Mouse (Mus musculus) 3134 (cell line): ENCODE measurements around the gene C1qb.
A peak's percentile ranks its signal among the peaks of the same experiment; 100 is the strongest.

ENCODE experiments used
- DNase-seq: peaks from one replicate; pipeline ENCODE4 v3.0.0-alpha.2; 2011; ENCODE audit warnings: low spot score; ENCODE audit not compliant: insufficient read length; ENCODE audit errors: extremely low read depth

Gene C1qb

GRCm38 (mm10) chr4:136848565-136848964, 37.4 kb downstream of the C1qb start:
- no peak for DNase-seq

DNA sequence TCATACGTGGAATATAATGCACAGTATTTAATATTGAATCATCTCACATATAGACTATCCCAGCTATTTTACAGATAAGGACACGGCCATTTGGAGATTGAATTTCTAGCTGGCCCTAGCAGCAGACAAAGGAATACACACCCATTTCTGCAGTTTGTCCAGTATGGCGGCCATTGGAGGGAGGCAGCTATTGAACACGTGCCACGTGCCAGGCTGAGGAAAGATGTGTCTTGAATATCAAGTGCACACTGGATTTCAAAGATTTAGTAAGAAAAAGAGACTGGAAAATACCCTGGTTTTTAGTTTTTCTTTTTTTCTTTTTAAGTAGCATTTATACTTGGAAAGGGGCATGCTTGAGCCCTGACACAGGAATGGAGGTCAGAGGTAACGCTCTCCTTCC, 38.8 kb downstream of the C1qb start:
- no peak for DNase-seq

- no peak for DNase-seq
Observed at GRCm38 (mm10) chr4:136842802-136843201, 43.2 kb downstream of the C1qb start.

GRCm38 (mm10) chr4:136842033-136842432, 44.0 kb downstream of the C1qb start:
- no peak for DNase-seq

DNA sequence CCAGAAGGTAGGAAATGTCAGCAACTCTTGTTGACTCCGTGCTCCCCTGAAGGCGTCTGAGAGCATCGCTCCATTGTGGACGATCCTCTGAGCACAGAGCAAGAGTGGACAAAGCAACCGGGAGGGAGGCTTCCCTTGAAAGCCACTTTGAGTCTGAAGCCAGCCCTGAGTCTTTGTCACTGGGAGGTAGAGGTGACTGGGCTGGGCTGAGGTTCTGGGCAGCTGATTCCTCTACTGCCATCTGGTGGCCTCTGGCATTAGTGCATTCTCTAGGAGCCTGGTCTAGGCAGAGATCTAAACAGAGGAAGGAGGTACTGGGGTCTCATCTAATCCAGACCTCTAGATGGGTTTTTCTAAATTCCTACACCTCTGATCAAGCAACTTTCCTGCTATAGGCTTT, 44.9 kb downstream of the C1qb start:
- peak; percentile 36 for DNase-seq

DNA sequence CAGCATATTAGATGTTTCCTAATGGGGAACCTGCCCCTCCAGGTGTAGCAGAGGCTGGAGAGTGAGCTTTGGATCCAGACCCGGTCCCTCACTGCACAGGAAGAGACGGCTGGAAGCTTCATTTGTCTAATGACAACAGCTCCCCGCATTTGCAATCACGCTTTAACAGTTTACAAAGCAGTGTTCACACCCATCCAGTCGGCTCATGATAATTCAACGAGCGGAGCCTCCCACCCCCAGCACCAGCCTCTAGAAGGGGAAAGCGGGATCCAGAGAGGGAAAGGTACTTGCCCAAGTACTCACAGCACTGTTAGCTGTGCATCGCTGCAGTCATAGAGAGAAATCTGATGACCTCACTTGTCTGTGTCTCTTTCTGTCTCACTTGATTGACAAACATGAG, 47.5 kb downstream of the C1qb start:
- DNase-seq, result no peak

DNA sequence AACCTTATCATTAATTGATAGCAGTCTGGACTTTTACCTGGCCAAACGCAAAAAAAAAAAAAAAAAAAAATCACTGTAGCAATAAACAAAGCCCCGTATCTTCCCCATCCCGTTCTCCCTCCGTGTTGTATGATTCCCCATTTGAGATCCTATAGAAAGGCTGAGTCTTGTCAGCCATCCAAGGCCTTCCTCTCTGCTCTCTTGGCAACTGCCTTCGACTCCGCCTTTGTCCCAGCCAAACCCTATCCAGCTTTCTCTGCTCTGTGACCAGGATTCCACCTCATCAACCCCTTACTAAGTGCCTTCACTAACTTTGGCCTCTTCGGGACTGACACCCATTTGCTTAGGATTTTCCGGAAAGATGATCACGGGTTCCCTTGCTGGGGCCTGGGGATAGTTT, 48.0 kb downstream of the C1qb start:
- DNase-seq, result no peak

DNA sequence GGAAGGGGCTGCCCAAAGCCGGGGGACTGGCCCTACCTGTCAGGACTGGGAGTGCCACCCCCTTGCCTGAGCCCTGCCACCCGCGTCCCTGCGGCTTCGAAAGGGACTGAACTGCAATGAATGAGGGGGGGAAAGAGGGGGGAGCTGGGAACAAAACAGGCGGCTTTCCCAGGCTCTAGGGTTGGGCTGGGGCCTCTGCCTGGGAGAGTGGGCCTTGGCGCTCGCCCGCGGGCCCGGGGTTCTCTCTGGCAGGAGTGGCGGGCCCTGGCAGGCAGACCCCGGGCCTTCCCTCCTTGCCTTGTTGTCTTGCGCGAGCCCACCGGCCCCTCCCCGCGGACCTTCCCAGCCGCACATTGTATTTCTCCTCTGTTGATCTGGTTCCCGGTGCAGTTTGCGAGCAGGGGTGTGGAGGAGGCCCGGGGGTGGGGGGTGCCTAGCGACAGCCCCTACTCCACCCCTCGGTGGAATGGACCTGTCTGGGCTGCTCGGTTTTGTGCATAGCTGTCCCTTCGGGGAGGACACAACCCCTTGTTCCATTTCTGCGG, 49.5 kb downstream of the C1qb start:
- no peak for DNase-seq

- DNase-seq, result peak; percentile 78
Observed at GRCm38 (mm10) chr4:136835621-136836386, 50.2 kb downstream of the C1qb start, which contains the start of gene Ephb2. Gene Ephb2, minus strand, starts transcription at chr4:136835988.

DNA sequence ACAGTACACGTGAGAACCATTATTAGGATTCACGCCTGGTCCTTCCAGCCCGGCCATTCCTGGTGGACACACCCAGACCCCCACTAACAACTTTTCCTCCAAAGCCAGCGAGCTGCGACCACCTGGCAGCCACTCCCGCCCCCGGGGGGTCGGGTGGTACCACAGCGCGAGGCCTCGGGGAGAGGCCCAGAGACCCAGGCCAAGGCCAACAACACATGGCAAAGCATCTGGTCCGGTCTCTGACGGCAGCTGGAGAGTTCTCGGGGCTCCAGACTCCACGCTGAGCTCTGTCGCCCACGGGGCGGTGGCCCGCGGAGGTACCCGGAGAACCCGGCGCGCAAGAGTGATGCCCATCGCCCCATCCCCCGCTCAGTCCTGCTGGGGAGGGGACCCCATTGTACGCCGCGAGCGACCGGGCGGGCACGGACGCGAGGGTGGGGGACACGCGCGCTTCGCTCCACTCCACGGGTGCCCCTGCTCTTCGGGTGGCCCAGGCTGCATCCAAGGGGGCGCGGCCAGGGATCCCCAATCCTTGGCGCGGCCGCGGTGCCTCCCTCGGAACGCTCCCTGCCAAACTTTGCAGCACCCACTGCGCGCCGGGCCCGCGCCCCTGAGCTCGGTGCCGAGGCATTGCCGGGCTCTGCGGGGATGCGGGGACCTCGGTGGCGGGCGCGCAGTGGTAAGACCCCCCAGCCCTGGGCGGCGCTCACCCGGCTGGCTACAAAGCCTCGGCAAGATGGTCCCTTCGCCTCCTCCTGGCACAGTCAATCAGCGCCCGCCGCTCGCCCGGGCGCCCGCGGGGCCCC, 51.0 kb downstream of the C1qb start:
- peak; percentile 56 for DNase-seq

GRCm38 (mm10) chr4:136834439-136834814, 51.6 kb downstream of the C1qb start:
- no peak for DNase-seq

DNA sequence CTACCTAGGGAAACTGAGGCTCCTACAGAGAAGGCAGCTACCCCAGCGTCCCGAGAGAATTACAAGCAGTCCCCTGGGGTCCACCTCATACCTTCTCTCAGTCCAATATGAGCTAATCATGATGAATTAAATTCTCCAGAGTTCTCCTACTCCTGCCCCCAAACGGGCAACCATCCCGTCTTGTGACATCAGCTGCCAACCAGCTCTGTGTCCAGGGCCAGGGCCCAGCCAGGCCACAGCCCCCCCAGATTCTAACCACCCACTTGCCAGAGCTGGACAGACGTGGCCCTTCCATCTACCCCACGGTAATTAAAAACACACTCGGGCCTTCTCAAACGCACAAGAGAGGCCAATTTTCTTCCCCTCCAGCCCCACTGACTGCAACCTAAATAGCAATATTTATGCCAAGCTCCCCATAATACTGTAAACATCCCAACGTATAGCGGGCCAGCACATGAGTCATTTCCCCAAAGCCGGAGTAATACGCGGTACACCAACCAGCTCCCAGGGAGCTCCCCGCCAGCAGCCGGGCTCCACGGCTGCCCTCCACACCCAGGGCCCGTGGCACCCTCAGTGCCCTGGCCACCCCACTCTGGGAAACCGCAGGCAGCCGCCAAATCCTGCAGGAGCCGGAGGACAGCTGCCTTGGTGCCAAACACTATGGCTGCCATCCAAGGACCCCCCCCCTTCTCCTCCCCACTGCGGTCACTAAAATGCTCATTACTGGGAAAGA, 52.2 kb downstream of the C1qb start:
- peak; percentile 83 for DNase-seq

GRCm38 (mm10) chr4:136832559-136833232, 53.3 kb downstream of the C1qb start:
- no peak for DNase-seq

DNA sequence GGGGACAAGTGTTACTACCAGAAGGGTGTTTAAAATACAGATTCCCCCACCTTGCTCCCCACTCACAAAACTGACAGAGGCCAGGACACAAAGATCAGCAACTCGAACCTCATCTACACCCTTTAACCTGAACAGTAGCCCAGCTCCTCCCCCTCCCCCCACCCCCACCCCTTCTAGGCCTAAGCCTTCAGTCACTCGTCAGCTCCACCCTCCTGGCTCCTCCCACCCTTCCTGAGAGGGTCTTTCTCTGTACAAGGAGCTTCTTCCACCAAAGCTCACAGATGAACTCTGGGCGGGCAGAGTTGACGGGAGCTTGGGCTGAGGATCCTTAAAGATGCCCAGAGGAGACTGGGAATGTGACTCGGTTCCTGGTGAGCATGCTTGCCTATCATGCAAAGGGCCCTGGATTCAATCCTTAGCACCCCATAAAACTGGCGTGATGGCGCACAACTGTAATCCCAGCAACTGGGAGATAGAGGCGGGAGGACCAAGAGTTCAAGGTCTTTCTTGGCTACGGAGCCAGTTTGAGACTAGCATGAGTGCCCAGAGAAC, 55.6 kb downstream of the C1qb start:
- no peak for DNase-seq
